Mouse (Mus musculus): ENCODE data around the gene Prdx6.

Gene Prdx6

GRCm38 (mm10) chr1:161250604-161251416, at the start of gene Prdx6:
Prdx6 (minus strand) TSS chr1:161251219.
- DNase-seq (ENCODE audit: low spot score in 2 of 2): peak; percentile 43 to 68

DNA sequence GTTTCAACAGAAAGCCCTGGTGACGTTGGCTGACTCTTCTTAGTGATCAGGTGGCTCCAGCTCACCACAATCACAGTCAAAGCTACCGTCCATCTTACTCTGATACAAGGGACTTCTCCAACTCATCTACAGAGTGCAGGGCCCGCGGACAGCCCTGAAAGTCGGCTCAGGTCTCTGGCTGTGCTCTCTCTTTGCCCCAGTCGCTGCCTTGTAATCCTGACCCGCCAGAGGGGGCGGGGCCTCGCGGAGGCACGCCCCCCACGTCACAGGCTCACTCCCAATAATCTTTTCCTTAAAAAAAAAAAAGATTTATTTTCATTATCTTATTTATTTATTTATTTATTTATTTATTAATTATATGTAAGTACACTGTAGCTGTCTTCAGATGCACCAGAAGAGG, 37.2 kb upstream of the Prdx6 start:
- no peak for DNase-seq (ENCODE audit: low spot score in 2 of 2)

DNA sequence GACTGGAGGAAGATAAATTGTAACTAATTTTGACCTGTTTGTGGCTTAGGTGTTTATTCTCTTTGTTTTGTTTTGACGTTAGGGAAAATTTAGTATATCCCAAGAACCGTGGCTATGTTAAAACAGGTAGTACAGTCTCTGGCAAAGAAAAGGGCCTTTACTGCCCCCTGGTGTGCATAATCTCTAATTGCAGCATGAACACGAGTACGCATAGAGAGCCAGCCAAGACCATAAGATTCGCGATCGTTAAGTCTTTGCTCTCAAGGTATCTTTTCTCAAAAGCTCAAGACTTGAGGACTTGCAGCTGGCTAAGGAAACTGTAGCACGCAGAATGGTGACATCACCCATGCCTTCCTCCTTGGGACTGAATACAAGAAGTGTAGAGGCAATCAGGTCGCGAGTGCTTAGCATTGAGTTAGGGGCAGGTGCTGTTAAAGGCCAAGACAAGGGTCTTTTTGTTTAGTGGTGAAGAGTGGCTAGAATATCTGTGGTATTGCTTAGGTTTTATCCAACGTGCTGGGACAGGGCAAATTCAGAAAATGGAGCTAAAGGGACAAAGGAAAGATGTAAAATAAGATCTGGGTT, 35.8 kb upstream of the Prdx6 start:
- peak in 1 of 2 experiments; percentile 62 for DNase-seq (ENCODE audit: low spot score in 2 of 2)

DNA sequence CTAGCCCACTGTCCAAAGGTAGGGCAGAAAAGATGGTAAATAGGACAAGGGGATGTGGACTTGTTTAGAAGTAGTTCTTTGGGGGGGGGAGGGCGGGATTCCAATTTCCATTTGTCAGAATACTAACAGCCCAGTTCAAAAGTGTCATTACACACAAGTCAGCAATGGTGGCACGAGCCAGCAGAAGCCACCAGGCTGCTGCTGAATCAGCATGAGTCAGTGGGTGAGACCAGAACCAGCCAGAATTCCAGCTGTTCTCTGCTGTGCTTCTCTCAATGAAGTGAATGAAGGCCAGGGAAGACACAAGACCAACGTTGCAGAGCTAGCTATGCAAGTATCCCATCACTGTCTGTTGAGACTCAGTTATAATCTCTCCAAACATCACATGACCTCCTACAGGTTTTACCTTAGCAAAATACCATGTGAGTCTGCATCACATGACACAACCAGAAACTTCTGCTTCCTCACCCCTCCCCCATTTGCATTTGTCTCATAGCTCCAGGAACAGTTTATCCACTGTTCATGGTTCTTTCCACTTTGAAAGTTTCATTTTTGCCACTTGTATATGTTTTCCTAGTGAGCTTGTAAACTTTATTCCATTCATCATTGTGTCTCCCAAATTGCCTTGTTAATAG, 30.2 kb upstream of the Prdx6 start:
- no peak for DNase-seq (ENCODE audit: low spot score in 2 of 2)

- no peak for DNase-seq (ENCODE audit: low spot score in 2 of 2)
Observed at GRCm38 (mm10) chr1:161279244-161279908, 28.4 kb upstream of the Prdx6 start.

DNA sequence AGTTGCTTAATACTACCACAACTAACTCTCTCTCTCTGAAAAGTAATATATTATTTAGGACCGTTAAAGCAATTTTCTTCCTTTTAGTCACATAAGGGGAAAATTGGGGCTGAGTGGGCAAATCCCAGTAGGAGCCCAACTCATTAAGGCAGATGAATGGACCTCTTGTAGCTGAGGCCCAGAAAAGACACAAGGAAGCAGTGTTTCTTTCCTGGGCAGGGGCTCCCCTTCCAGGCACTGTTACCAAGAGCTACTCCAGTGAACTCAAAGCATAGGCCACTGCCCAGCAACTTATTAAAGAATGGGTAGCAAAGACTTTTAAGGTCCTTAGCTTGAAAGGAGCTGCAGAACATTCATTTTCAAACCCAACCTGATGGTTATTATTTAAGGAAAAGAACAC, 22.5 kb upstream of the Prdx6 start:
- no peak for DNase-seq (ENCODE audit: low spot score in 2 of 2)

DNA sequence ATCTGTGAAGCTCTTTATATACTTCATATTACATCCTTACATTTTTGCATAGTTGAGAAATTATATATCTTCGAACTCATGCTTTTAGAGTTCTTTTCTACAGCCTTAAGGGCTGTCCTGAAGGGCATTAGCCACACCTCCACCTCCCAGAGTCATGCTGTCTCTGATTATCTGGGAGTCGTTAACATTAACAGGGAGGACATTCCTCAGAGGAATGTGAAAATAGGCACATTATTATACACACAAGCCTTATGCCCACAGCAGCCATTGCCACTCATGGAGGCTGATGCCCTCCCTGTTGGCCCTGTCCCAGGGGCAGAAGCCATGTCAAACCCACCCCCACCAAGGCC, 20.4 kb upstream of the Prdx6 start:
- DNase-seq (ENCODE audit: low spot score in 2 of 2): no peak

DNA sequence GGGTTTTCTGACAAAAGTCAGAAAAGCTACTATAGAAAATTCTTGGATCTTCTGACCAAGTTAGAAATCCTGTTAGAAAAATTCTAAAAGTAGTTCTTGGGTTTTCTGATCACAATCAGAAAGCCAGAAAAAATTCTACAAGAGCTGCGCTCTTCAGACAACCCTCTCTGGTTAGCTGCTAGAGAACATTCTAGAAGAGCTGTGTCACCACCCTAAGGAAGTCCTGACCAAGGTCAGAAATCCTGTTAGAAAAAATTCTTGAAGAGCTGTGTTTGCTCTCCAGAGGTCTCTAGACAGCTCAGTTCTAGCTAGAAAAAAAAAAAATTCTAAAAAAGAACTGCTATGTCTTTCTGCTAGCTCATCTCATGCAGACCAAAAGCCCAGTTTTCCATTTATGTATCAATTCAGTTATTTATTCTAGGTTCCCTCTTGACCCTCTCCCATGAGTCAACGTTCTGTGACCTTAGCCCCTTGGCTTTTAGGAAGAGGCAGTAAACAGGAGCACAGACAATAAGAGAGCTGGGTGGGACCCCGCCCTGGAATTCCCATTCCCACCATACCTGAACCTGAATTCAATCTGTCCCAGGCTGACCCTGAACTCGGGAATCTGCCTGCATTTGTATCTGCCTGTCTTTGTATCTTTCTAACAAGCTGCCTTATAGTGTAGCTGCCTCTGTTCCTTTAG, 19.9 kb upstream of the Prdx6 start:
- DNase-seq (ENCODE audit: low spot score in 2 of 2): no peak

DNA sequence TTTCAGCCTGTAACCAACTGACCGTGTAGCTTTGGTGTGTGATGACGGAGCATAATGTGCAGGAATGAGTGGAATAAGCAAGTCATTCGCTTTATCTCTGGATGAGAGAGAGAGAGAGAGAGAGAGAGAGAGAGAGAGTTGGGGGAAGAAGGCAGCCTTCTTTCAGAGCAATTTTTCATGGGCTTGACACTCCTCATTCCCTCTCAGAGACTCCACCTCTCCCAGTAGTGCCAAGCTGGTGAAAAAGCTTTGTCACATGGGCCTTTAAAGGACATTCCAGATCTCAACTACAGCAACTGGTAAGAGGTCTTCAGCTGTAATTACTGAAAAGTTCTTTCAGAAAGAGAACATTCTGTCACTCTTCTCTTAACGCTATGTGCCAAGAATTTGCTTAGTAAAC, 18.3 kb upstream of the Prdx6 start:
- DNase-seq (ENCODE audit: low spot score in 2 of 2): no peak

- no peak for DNase-seq (ENCODE audit: low spot score in 2 of 2)
Observed at GRCm38 (mm10) chr1:161268884-161269283, 17.9 kb upstream of the Prdx6 start.

DNA sequence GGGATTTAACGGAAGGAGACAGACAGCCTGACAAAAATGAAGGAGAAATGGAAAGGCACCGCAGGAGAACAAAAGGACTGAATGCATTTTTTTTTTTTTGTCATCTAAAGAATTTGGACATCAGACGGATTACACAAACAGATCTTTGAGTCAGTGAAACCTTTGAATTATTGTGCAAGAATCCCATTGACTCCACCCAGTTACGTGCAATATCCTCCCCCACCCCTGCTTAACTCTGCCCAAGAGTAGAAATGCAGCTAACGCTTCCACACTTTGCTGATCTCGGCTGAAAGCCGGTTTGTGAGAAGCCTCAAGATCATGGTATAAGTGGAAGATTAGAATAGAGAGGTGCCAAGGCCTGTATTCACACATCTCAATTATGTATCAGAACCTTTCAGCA, 17.1 kb upstream of the Prdx6 start:
- no peak for DNase-seq (ENCODE audit: low spot score in 2 of 2)

GRCm38 (mm10) chr1:161264961-161265360, 13.9 kb upstream of the Prdx6 start:
- DNase-seq (ENCODE audit: low spot score in 2 of 2): no peak

DNA sequence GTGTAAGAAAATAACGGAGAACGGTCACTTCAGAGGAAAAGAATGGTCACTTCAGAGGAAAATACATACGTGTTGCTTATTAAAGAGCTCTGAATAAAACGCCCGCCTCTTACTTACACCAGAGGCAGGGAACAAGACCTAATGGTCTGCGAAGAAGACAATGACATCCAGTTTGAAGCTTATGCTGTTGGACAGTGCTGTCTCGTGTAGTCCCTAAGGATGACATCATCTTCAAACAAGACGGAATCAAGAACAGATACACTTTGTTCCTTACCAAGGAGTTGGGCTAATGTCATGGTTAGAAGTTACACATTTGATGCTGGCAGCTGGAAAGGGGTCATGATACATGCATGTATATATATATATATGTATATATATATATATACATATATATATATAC, 12.6 kb upstream of the Prdx6 start:
- DNase-seq (ENCODE audit: low spot score in 2 of 2): no peak

DNA sequence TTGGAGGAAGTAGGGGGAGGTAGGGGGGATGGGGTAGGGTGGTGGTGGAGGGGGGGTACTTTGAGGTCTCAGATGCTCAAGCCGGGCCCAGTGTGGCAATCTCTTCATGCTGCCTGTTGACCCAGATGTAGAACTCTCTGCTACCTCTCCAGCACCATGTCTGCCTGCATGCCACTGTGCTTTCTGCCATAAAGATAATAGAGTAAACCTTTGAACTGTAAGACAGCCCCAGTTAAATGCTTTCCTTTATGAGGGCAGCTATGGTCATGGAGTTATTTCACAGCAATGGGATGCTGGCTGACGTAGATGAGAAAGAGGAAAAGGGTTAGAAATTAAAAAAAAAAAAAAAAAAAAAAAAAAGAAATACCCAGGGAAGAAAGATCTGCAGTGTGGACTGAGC, 11.5 kb upstream of the Prdx6 start:
- DNase-seq (ENCODE audit: low spot score in 2 of 2): no peak

DNA sequence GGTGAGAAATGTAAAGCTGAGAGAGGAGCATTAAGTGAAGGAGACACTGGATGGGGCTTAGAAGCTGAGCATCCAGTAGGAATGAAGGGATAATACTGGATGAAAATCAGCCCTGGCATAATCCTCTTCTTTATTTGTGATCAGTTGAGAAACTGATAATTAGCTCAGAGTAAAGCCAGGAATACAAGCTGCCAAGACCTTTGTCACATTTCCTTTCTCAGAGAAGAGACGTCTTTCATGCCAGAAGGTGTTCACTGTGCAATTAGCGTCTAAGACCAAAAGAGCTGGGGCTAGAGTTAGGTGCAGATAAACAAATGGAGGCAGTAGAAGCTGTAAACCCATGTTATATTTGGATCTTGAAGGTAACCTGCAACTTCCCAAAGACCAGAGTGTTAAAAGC, 9.7 kb upstream of the Prdx6 start:
- no peak for DNase-seq (ENCODE audit: low spot score in 2 of 2)

DNA sequence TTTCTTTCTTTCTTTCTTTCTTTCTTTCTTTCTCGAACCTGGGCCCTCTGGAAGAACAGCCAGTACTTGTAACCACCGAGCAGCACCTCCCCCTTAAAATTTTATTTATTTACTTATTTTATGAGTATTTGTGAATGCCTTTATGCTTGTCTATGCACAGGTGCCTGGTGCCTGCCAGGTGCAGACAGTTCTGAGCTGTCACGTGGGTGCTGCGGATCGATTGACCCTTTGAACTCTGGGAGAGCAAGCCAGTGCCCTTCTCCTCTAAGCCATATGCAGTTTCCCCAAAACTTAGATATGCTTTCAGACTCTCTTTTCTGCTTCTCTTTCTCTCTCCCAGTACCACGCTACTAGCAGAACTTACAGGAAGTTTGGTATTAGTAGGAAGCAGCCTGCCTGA, 8.1 kb upstream of the Prdx6 start:
- no peak for DNase-seq (ENCODE audit: low spot score in 2 of 2)

DNA sequence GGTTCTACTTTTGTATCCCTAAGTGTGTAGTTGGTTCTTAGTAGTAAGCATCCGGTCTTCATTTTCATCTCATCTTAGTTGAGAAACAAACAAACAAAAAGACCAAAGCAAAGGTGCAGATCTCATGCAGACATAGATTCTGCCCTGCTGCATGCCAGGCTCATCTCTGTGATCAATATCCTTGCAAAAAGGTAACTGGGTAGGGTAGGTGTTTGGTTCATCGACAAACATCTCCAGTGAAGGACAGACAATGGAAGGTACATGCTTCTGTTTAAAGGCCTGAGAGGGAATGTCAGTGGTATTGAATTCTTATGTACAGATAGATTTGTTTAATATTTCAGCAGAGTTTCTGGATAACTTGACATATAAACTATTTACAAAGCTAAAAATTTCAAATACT, 7.3 kb upstream of the Prdx6 start:
- DNase-seq (ENCODE audit: low spot score in 2 of 2): no peak

- no peak for DNase-seq (ENCODE audit: low spot score in 2 of 2)
Observed at GRCm38 (mm10) chr1:161256918-161257317, 5.9 kb upstream of the Prdx6 start.

GRCm38 (mm10) chr1:161254361-161254760, 3.3 kb upstream of the Prdx6 start:
- DNase-seq (ENCODE audit: low spot score in 2 of 2): no peak

DNA sequence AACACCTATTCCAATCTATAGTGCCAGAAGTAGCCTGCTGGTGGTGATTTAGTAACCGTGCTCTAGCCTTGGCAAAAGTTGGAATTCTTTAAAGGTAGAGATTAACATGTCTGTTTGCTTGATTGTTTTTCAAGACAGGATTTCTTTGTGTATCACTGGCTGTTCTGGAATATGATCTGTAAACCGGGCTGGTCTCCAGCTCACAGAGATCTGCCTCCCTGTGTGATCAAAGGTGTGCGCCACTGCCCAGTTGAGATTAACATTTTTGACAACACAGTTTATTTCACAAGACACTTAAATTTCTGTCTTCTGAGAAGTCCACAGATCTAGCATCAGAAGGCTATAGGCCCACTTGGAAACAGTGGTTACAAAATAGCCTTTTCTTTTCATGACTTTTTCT, 1.9 kb upstream of the Prdx6 start:
- no peak for DNase-seq (ENCODE audit: low spot score in 2 of 2)

- DNase-seq (ENCODE audit: low spot score in 2 of 2): no peak
Observed at GRCm38 (mm10) chr1:161252365-161252764, 1.3 kb upstream of the Prdx6 start.
